Mouse (Mus musculus) hindbrain, postnatal 0 days (tissue): ENCODE measurements around the gene Cby1. TPM values are rescaled to one million over a fixed set of nuclear protein-coding genes. Genes with fewer than 3 reads are reported as not detected.

Experiments
- ATAC-seq: fragments of 200-750 bp; cut with Nextera tagmentation; 2 replicates; pipeline ENCODE4 v1.8.0; 2017; ENCODE audit warnings: mild to moderate bottlenecking, moderate TSS enrichment, moderate library complexity
- DNase-seq: peaks from one replicate; pipeline ENCODE4 v3.0.0-alpha.2; 2015; ENCODE audit warnings: low spot score
- H3K27ac ChIP-seq: fragments of 300-500 bp; sonication (generic); 2 replicates; pipeline ENCODE4 v1.5.1; 2014; ENCODE audit warnings: mild to moderate bottlenecking
- H3K27me3 ChIP-seq: fragments of 300-500 bp; sonication (generic); 2 replicates; pipeline ENCODE4 v1.6.1; 2014; ENCODE audit warnings: low read length, mixed read lengths; ENCODE audit not compliant: insufficient read depth
- H3K36me3 ChIP-seq: fragments of 300-500 bp; sonication (generic); 2 replicates; pipeline ENCODE4 v1.6.1; 2014; ENCODE audit warnings: low read length, mixed read lengths; ENCODE audit not compliant: insufficient read depth
- H3K4me1 ChIP-seq: fragments of 300-500 bp; sonication (generic); 2 replicates; pipeline ENCODE4 v1.6.1; 2014; ENCODE audit warnings: antibody characterized with exemption, low read length, mixed read lengths; ENCODE audit not compliant: insufficient read depth
- H3K4me2 ChIP-seq: fragments of 300-500 bp; sonication (generic); 2 replicates; pipeline ENCODE4 v1.6.1; 2014; ENCODE audit warnings: low read depth, mild to moderate bottlenecking, low read length, moderate library complexity, mixed read lengths
- H3K4me3 ChIP-seq: fragments of 300-500 bp; sonication (generic); 2 replicates; pipeline ENCODE4 v1.5.1; 2014; ENCODE audit warnings: low read length
- H3K9ac ChIP-seq: fragments of 300-500 bp; sonication (generic); replicated peaks from 2 replicates; pipeline ENCODE4 v1.6.1; 2014; ENCODE audit warnings: mild to moderate bottlenecking, low read length, moderate library complexity, mixed read lengths
- H3K9me3 ChIP-seq: fragments of 300-500 bp; sonication (generic); 2 replicates; pipeline ENCODE4 v1.6.1; 2016; ENCODE audit warnings: low read length, mixed read lengths
- CTCF ChIP-seq: IDR thresholded peaks from 2 replicates; pipeline ENCODE4 v1.5.1; 2016; ENCODE audit warnings: antibody characterized with exemption, control low read depth, low read depth
- WGBS: fragments of 180-500 bp; shearing (Covaris S2); extraction: QIAGEN DNeasy Blood & Tissue Kit; methylation state at CpG from one replicate; pipeline ENCODE4 v1.1.7; 2014; 5-methylcytosine and 5-hydroxymethylcytosine counted together
- polyA plus RNA-seq: library from polyadenylated mRNA; unstranded; fragments of >200 nt; fragmentation: Nextera tagmentation; extraction: Ambion mirVana; gene quantifications from 2 replicates; pipeline ENCODE4 v1.2.1, GENCODE M21; 2015
- total RNA-seq: library from RNA; depleted of rRNA; stranded (reverse); fragments of >200 nt; gene quantifications from 2 replicates; pipeline ENCODE4 v1.2.3, GENCODE M21; 2014

Gene Cby1
- total and polyA plus RNA-seq, 2 experiments from 2014 or later = 48.2 to 92.0 TPM

GRCm38 (mm10) chr15:79656451-79656850 is 2.5 kb upstream of the Cby1 start:
- Histone ChIP-seq H3K27me3 (no peaks in the 10 kb centered on the region), H3K9me3 (no peaks in the 10 kb centered on the region), H3K4me3 (no peak overlapping the region), H3K27ac (no peak overlapping the region), H3K4me2 (no peak overlapping the region), H3K4me1 (peaks cover 4% of the 10 kb centered on the region; the same call in 1 of the 2 replicates), H3K9ac (no peak overlapping the region), H3K36me3 (no peaks in the 10 kb centered on the region)
- 73% methylated on average over 14 of the region's 14 CpGs for WGBS
- ATAC-seq (no peak), DNase-seq (no peak)
- TF ChIP-seq CTCF = no peak

DNA sequence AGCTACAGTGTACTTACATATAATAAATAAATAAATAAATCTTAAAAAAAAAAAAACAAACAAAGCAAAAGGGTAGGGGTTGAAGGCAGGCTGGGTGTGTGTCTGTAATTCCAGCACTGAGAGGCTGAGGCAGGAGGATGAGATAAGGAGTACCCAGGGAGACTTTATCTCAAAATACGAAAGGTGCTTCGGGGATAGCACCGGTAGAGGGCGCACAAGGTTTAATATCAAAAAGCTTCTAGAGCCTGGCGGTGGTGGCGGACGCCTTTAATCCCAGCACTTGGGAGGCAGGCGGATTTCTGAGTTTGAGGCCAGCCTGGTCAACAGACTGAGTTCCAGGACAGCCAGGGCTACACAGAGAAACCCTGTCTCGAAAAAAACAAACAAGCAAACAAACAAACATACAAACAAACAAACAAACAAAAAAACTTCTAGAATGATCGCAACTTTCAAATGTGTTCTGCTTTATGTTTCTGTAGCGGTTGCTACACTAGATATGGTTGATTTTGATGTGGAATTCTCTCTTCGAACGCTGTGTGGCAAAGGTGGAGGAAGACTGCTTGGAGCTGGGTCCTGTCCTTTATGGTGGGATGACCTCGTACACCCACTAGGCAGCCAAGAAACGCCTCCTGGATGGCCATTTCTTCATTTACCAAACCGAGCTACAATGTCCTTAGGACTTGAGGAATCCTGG is 1.0 kb upstream of the Cby1 start:
- ATAC-seq (no peak; the same call in 1 of the 2 replicates), DNase-seq (peak; percentile 92)

GRCm38 (mm10) chr15:79661852-79662251 is 2.9 kb downstream of the Cby1 start:
- H3K9ac ChIP-seq = no peak overlapping the region
- DNase-seq = no peak

More for the DNA sequence above, 1.0 kb upstream of the Cby1 start:
- H3K9ac ChIP-seq = peak overlapping the region; percentile 77
- peak overlapping the region; percentile 64 for H3K4me2 ChIP-seq
- H3K36me3 ChIP-seq = no peaks in the 10 kb centered on the region
- H3K27me3 ChIP-seq = no peaks in the 10 kb centered on the region
- peaks cover 4% of the 10 kb centered on the region; the same call in 1 of the 2 replicates for H3K4me1 ChIP-seq
- H3K4me3 ChIP-seq = peak overlapping the region; percentile 83
- peak overlapping the region; percentile 96 for H3K27ac ChIP-seq
- WGBS = 5% methylated on average over 16 of the region's 16 CpGs
- H3K9me3 ChIP-seq = no peaks in the 10 kb centered on the region
- TF ChIP-seq CTCF = peak; percentile 65

DNA sequence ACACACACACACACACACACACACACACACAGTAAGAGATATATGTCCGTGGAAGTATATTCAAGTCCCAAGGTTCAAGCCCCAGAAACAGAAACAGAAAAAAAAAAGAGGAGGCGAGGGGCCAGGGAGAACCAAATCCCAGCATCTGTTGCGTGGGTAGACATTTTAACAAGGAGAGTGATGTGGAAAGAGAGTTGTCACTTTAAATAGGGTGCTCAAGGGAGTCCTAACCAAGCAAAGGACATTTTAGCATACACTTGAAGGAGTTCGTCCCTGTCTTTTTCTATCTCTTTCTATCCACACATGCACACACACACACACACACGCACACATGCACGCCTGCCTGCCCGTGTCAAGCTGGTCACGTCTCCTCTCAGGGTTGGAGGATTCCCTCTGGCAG is 5.7 kb downstream of the Cby1 start:
- H3K4me3 ChIP-seq = no peak overlapping the region
- WGBS = 89% methylated on average over 8 of the region's 8 CpGs
- ATAC-seq (no peak), DNase-seq (no peak)
- no peak overlapping the region for H3K4me2 ChIP-seq
- peaks cover 3% of the 10 kb centered on the region; the same call in 1 of the 2 replicates for H3K4me1 ChIP-seq
- H3K36me3 ChIP-seq = peaks cover 14% of the 10 kb centered on the region
- H3K9me3 ChIP-seq = no peaks in the 10 kb centered on the region
- H3K9ac ChIP-seq = no peak overlapping the region
- no peak for TF ChIP-seq CTCF
- H3K27me3 ChIP-seq = no peaks in the 10 kb centered on the region
- no peak overlapping the region for H3K27ac ChIP-seq

More at GRCm38 (mm10) chr15:79661852-79662251, 2.9 kb downstream of the Cby1 start:
- no peaks in the 10 kb centered on the region for H3K9me3 ChIP-seq
- H3K4me2 ChIP-seq = no peak overlapping the region
- ATAC-seq = no peak
- H3K4me3 ChIP-seq = no peak overlapping the region
- peak; percentile 59 for TF ChIP-seq CTCF
- H3K27ac ChIP-seq = no peak overlapping the region
- H3K4me1 ChIP-seq = peaks cover 4% of the 10 kb centered on the region; the same call in 1 of the 2 replicates
- 74% methylated on average over 4 of the region's 4 CpGs for WGBS
- H3K27me3 ChIP-seq = no peaks in the 10 kb centered on the region
- H3K36me3 ChIP-seq = peaks cover 11% of the 10 kb centered on the region

GRCm38 (mm10) chr15:79669195-79669594 is 10.2 kb downstream of the Cby1 start:
- Histone ChIP-seq H3K4me1 (0 out of 2 replicates have a peak, but pooled peaks cover 3% of the 10 kb centered on the region), H3K9me3 (no peaks in the 10 kb centered on the region), H3K36me3 (peaks cover 29% of the 10 kb centered on the region), H3K4me2 (no peak overlapping the region), H3K27me3 (no peaks in the 10 kb centered on the region), H3K9ac (no peak overlapping the region), H3K27ac (no peak overlapping the region), H3K4me3 (no peak overlapping the region)
- TF ChIP-seq CTCF = peak; percentile 44
- 68% methylated on average over 10 of the region's 10 CpGs for WGBS
- ATAC-seq (no peak), DNase-seq (peak; percentile 32)

GRCm38 (mm10) chr15:79670249-79670971 is 11.4 kb downstream of the Cby1 start, which contains the start of gene Tomm22:
Gene Tomm22, plus strand, starts transcription at chr15:79670861.
- Histone ChIP-seq H3K9ac (peak within 1 kb of the TSS; percentile 75), H3K4me1 (0 out of 2 replicates have a peak, but pooled peaks cover 3% of the 10 kb centered on the region), H3K9me3 (no peaks in the 10 kb centered on the region), H3K27me3 (no peaks in the 10 kb centered on the region), H3K36me3 (peaks cover 41% of the 10 kb centered on the region), H3K4me2 (peak within 1 kb of the TSS; percentile 81), H3K4me3 (peak within 1 kb of the TSS; percentile 85), H3K27ac (peak within 1 kb of the TSS; percentile 70)
- DNase-seq = peak; percentile 97
- peak; percentile 97 for ATAC-seq
- WGBS = 20% methylated on average over 32 of the region's 33 CpGs
- peak; percentile 76 for TF ChIP-seq CTCF
